Mouse (Mus musculus) ovary, postnatal 36 days (tissue): ENCODE results near the gene Ttc28.

Experiments used
- DNase-seq: peaks from one replicate; pipeline ENCODE4 v3.0.0; 2022; ENCODE audit warnings: low spot score, mixed read lengths

Ttc28 gene

DNA sequence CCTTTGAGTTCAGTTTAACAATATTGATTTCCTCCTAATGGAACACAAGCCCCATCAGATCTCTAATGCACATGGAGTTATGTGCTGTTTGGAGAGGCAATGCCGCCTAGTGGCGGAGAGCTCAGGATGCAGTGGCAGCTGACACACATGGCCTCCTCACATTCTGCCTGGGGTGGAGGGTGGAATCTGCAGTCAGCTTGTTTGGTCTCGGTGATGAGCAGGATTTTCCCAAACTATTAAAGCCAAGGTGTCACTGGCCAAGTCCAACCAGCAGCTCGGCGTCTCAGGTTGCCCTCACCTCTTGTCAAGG is 329.0 kb downstream of the Ttc28 start:
- peak; percentile 40 for DNase-seq

DNA sequence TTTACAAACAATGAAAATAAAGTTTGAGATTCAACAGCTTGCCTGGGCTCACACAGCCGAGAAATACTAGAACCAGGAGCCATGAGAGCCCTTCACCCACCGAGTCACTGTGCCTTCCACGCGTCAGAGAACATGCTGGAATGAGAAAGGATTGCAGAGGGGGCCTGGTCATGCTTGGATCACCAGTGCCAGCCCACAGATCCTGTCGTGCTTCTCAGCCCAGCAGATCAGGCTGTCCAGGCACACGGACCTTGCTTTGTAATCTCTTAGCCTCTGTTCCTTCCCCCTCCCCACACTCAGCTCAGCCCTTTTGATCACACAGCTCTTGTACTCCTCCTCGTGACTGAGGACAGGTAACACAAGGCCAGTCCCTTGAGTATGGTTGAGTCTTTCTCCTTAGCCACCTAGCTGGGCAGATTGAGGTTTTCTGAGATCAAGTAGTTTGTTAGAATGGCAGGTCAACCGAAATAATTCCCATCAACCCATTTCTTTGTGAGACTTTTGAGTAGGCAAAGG is 334.4 kb downstream of the Ttc28 start:
- DNase-seq: no peak

DNA sequence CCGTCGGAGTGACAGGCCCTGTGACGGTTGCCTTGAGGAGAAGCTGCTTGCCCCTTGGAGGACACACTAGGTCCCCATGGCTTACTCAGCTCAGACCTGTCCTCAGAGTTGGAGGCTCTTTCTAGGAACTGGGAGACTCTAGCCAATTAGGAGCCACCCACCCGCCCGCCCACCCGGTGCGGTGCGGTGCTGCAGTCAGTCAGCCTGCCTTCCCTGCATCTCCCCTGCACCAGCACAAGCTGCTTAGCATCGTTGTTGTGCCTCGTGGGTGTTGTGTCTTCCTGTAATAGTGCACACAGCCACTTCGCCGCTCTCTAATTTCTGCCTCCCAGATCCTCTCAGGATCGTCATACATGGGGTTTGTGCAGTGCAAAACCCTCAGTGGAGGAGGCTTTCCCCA is 335.3 kb downstream of the Ttc28 start:
- DNase-seq: no peak

DNA sequence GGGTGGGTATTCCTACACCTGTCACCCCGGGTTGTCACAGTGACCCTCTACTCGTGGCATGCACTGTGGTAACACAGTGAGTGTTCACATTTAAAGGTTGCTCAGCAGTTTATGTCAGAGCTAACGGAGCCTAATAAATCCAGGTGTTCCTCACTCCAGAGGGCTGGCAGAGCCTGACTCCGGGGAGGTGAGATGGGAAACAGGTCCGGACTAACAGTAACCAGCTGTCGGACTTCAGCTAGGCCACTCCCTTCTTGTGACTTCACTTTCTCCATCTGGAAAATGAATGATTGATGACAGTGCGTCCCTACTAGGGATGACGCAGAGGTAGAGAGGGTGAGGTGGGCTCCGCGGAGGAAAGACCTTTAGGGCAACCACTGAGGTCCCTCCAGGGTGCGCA is 336.1 kb downstream of the Ttc28 start:
- no peak for DNase-seq

DNA sequence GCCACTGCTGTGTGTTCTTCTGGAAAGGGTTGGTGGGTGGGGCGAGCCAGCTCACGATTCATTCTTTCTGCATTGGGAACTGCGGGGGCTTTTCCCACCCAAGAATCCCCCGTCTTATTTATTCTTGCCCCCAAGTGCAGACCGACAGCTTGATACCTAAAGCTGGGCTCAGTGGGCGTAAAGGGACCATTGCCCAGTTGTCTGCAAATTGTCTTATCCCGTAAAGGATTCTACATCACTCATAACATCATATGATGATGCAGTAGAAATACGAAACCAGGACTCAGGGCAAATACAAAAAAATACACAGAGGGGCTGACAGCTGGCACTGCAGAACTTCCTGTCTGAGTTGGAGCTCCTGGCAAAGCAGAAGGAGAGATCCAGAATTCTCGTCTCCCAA is 336.6 kb downstream of the Ttc28 start:
- DNase-seq: no peak

DNA sequence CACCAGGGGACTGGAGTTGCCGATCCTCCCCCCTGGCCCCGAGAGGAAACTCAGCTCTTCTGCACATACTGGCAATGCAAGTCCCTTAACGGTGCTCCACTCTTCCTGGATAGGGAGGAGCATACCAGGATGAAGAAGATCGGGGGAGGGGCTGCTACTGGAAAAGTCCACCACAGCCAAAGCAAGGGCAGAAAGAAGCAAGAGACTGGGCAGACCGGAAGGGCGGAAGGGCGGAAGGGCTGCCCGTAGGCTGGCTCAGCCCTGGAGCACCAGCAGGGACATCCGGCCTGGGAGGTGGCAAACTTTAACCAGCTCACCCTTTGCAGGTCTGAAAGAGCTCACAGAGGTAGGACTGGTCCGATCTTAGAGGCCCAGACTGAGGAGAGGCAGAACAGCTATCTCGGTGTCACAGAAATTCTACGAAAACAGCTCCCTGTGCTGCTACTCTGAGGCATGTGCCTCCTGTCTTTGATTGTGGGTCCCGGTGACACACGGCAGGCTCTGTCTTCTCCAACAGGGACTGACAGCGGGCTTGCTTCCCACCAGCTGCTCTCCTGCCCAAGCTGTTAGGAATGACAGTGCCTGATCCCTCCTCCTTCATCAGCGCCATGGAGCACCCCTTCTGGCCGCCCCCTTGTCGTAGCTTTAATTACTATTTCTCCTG is 338.0 kb downstream of the Ttc28 start:
- no peak for DNase-seq

DNA sequence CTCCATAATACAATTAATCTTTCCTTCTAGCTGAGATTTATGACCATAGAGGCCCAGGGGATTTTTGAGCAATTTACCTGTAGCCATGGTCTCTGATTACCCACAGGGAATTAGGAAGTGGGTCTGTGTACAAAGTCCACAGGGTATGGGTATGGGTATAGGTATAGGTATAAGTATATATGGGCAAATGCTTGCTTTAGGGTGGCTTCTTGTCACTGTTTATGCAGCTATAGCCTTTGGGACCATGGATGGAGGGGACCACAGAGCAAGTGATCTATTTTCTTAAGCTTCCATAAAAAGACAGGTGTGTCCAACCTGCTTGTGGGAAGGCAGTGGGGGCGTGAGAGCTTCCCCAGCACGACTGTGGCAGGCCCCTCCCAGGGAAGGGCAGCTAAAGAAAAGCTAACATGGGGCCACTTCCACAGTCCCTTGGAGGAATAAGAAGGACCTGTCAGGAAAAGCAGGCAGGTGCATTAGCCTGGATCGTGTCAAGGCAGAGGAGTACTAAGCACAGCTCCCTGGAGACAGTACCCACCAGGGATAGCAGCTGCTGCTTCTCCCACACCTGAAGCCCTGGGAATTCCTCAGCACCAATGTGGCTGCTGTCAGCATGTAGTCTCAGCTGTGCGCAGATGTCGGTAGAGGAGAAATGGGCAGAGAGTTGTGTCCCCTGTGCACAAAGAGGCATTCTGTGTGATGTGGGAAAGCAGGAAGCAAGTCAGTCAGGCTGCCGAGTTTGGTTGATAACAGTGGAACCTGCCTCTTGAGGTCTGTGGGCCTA is 338.7 kb downstream of the Ttc28 start:
- no peak for DNase-seq

DNA sequence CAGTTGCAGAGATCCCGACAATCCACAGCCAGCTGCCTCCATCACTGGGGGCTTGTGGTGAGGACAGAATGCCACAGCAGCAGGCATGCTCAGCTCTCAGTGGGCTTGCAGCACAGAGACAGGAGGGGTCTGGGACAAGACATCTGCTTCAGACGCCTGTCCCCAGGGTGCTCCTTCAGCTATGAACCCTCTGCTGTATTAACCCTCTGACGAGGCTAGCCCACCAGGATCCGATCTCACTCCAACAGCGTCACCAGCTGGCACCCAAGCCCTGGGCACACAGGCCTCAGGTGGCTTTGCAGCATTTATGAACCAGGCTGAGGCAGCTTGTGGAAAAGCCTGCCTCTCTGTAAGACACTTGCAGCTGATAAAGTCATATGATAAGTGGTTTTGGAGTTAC is 339.4 kb downstream of the Ttc28 start:
- no peak for DNase-seq

DNA sequence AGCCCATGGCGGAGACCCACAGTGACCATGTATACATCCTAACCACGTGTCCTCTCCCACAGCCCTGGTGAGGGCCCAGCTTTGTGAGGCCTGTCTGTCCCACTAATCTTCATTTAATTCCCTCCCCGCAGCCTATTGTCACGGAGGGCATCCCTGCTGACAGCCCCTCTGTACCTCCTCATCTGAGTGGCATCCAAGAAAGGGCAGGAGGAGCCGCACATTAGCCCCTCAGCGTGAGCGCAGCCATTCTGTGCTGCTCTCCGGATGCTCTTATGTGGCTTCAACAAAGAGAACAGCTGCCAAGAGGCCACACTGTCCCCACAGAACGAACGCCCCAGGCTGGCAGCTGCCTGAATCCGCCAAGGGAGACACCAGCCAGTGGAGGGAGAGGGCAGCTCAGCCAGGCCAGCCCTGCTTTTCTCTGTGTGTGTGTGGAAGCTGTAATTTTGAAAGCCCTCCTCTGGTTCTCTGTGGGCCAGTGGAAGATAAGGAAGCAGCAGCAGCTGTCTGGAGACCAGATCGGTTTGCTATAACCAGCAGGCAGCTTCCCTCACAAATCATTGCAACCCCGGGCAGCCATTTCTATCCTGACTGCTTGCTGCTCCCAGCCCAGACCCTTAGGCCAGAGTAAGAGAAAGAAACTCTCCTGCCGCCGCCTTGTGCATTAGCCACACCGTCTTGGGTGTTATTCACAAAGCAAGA is 341.2 kb downstream of the Ttc28 start:
- no peak for DNase-seq

DNA sequence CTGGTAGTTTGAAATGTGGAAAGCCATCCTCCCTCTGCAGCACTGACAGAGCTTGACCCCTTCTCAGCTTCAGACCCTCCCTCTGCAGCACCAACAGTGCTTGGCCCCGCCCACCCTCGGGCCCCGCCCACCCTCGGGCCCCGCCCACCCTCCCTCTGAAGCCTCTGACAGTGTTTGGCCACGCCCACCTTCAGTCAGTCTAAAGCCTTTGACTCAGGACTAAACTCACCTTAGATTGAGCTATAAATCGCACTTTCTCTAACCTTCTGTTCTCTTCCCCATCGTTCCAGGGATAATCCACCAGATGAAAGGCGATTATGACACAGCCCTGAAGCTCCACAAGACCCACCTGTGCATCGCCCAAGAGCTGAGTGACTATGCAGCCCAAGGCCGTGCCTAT is 343.2 kb downstream of the Ttc28 start:
- DNase-seq: no peak

DNA sequence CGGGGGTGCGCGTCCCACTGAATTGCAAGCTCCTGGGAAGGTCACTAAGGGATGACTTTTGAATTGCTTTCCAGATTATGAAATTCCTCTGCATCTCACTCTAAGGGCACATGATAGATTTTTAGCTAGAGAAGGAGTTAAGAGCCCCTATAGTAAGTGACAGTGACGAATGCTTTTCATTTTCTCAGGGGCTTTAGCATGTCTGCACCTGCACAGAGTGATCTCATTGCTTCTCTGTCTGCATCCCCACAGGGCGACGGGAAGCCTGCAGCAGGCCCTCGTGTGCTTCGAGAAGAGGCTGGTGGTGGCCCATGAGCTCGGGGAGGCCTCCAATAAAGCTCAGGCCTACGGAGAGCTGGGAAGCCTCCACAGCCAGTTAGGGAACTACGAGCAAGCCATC is 345.7 kb downstream of the Ttc28 start:
- no peak for DNase-seq

DNA sequence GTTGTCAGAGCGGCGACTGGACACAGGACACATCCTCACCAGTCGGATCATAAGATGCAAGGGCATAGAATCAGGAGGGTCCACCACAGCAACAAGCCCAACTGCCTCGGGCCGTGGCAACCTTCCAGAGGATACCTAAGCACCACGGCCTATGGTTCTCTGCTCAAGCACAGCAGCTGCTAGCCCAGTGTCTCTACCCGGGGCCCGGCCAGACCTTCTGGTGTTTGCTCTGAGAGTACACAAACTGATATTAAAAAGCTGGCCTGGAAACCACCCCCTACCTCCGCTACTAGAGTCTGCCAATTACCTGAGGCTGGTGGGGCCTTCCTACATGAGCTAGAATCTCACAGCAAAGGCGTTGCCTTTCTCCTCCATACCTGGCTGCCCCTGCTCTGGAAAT is 346.9 kb downstream of the Ttc28 start:
- DNase-seq: no peak

DNA sequence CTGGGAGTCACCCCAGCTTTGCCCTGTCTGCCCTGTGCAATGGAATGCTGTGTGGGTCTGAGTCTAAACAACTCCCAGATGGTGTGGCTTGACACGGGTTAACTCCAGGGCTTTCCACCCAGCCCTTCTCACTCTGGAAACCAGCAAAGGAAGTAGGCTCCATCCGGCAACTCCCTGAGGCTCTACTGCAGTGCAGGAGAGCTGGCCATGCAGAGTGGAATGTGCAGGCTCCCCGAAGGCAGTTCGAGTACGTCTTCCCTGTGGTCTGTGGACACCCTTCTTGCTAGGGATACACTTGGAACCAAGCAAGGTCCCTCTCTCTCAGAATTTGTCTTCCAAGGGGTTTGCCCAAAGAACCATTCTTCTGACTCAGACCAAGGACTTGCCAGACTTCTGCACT is 348.2 kb downstream of the Ttc28 start:
- DNase-seq: no peak

DNA sequence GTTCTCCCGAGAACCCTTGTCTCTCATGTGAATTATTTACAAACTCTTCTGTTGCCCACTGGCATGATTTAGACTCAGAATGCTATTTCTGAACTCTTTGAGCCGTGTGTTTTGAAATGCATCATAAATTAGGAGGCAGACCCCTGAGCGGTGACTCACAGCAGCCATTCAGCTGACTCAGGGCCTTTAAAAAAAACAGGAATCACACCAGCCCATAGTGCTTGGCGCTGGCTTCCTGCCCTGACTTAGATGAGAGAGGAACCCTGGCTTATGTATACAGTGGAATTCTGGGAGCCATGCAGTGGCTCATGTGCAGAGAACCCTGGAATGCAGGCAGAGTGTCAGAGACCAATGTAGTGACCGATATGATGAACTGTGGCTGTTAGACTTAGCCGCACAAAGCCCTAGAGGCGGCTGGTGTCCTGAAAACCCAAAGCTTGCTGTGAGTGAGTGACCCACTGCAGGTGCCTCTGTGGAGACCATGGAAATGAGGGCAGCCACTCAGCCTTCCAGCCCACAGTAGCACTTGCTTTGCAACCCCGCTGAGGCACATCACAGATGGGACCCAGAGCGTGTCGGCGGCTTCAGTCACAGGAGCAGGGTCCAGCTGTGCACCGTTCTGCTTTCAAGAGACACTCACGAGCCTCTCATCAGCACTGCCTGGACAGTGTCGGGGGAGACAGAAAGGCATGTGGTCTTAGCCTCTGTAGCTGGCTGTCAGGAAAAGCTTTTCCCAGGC is 348.9 kb downstream of the Ttc28 start:
- DNase-seq: no peak

DNA sequence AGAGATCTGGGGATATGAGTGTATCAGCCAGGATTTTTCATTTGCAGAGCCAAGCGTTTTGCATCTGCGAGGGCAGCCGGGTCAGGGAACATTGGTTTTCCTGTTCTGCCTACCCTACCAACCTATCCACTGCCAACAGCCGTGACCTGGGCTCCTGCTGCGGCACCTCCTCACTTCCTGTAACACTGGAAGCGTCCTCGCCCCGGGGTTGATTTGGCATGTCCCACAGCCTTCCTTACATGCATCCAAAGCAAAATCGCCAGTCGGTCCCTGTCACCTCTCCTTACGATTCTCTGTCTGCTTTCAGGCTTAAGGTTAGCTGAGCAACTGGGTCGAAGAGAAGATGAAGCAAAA is 349.4 kb downstream of the Ttc28 start:
- no peak for DNase-seq

DNA sequence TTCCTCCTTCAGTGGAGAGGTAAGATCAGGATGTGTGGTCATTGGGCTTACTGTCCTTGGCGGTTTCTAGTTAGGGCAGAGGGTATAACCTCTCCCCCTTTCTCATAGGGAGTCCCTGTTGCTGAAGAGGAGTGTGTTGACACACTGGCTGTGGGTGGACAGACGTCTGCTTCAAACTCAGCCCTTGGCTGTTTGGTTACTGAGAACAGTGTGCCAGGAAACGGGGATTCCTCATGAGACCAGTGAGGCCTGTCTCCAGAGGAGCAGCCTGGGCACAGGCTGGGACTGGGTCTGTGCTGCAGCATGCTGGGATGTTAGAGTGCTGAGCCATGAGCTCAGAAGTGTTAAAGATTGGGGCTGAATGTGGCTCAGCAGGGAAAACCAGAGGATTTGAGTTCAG is 350.1 kb downstream of the Ttc28 start:
- no peak for DNase-seq

DNA sequence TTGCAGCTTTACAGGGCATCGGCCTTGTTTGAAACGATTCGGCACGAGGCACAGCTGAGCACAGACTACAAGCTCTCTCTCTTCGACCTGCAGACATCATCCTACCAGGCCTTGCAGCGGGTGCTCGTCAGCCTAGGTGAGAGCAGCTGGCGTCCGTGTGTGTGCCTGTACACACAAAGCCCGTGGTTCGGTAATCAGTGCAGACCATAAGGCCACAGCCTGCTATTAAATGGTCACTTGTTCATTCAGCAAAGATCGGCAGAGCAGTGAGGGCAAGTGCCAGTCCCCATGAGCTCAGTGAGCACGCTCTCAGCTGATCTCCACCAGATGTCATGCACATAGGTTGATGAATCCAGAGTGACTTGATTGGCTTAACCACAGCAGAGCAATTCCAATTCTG is 351.4 kb downstream of the Ttc28 start:
- DNase-seq: no peak

DNA sequence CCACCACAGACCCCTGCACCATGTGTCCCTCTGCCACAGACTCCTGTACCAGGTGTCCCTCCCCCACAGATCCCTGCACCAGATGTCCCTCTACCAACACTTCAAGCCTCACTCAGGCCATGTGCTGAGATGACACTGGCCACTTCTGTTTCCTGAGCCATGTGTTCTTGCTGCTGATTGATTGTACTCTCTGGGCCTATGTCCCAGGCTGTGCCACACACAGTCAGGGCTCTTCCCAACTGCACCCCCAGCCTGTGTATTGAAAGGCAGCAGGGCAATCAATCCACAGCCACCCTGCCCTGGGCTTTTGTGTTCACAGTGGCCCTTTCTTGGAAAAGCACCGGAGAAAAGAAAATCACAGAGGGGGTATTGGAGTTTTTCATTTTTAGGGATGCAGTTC is 352.2 kb downstream of the Ttc28 start:
- DNase-seq: no peak

DNA sequence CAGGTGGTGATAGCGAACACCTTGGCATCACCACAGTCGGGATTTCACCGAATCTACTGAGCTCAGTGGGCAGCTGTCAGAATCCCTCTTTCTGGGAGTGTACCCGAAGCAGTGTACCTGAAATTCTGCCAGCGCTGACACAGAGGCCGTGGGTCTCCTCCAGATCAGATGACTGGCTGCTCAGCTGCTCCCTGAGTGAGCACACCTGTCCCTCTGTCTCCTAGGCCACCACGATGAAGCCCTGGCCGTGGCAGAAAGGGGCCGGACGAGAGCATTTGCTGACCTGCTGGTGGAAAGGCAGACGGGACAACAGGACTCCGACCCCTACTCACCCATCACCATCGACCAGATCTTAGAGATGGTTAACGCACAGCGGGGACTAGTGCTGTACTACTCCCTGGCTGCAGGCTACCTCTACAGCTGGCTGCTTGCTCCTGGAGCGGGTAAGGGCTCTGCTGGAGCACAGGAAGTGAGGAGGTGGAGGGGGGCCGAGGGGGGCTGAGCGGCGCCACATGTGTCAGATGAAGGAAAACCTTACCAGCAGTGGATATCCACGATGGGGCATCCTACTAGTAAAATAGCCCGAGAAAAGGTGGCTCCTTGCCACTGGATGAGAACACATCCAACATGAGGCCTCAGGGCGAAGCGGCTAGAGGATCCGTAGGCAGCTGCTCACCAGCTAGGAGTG is 353.6 kb downstream of the Ttc28 start:
- no peak for DNase-seq

DNA sequence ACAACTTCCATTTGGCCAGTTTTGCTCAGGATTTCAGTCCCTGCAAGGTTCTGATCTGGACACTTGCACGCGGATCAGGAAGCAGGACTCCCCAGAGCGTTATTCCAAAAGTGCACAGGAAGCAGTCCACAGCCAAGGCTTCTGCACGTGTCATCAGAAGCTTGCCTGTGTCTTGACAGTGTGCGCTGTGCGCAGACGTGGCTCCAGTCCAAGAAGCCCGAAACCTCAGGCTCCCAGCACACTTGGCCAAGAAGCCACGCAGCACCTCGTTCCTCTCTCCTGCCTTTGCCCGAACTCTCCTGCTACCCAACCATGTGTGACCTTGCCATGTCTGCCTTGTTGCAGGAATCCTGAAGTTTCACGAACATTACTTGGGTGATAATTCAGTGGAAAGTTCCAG is 355.5 kb downstream of the Ttc28 start:
- DNase-seq: peak; percentile 27

DNA sequence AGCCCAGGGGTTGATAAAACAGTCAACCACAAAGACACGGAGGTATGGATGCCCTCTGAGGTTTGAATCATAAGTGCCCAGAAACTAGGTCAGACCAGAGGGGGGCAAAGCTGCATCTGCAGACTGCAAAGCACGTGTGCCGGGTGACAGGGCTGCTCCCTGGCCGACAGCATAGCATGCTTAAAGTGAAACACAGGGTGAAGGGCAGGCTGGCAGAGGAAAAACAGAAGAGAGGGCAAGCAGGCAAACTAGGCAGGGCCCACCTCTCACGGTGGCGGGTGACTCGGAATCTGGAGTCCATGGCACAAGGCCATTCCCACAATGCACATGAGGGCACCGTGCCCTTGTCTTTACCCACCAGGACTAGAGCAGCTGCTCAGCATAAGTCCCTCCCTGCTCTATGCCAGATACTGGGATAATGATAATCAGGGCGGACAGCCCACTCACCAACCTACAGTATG is 357.6 kb downstream of the Ttc28 start:
- no peak for DNase-seq

DNA sequence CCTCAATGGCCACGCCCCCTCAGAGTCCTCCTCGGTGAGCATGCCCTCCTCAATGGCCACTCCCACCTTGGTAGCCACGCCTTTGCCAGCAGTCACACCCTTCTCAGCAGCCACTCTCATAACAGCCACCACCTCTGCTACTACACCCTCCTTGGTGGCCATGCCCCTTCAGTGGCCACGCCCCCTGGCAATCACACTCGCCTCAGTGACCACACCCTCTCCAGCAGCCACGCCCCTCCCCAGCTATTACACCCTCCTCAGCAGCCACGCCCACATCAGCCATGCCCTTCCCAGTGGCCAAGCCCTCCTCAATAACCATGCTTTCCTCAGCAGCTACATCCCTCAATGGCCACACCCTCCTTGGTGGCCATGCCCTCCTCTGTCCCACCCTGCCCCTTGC is 359.6 kb downstream of the Ttc28 start:
- DNase-seq: no peak
